Mouse (Mus musculus) myocyte (in vitro differentiated cells): ENCODE results near the gene Saxo1. TPM values are rescaled to one million over a fixed set of nuclear protein-coding genes. Genes with fewer than 3 reads are reported as not detected.

Experiments used
- H3K27me3 ChIP-seq: one replicate; pipeline ENCODE4 v1.6.1; 2011; ENCODE audit not compliant: control insufficient read depth, insufficient read depth, insufficient read length
- H3K36me3 ChIP-seq: one replicate; pipeline ENCODE4 v1.6.1; 2011; ENCODE audit not compliant: control insufficient read depth, insufficient read depth
- H3K4me2 ChIP-seq: one replicate; pipeline ENCODE4 v1.6.1; 2011; ENCODE audit warnings: low read depth, control low read depth
- H3K4me3 ChIP-seq: one replicate; pipeline ENCODE4 v1.5.1; 2011; ENCODE audit warnings: mild to moderate bottlenecking, control low read depth, moderate library complexity
- H3K79me2 ChIP-seq: one replicate; pipeline ENCODE4 v1.6.1; 2011; ENCODE audit not compliant: control insufficient read depth, insufficient read depth
- H3ac ChIP-seq: one replicate; pipeline ENCODE4 v1.6.1; 2011; ENCODE audit not compliant: control insufficient read depth, insufficient read length
- CEBPB ChIP-seq: IDR thresholded peaks from 2 replicates; pipeline ENCODE4 v1.6.1; 2011; ENCODE audit warnings: mild to moderate bottlenecking, moderate library complexity; ENCODE audit not compliant: poor library complexity, insufficient read depth, severe bottlenecking
- E2F4 ChIP-seq: IDR thresholded peaks from one replicate; pipeline ENCODE4 v1.6.1; 2011; ENCODE audit warnings: mild to moderate bottlenecking, control low read depth, moderate library complexity; ENCODE audit not compliant: insufficient read depth
- MAX ChIP-seq: IDR thresholded peaks from one replicate; pipeline ENCODE4 v1.6.1; 2011; ENCODE audit warnings: low read depth, mild to moderate bottlenecking, control low read depth
- MYOD1 ChIP-seq, 3 experiments: IDR thresholded peaks; one replicate each; pipeline ENCODE4 v1.6.1; 2011; ENCODE audit warnings: control low read depth in 2 of 3, low read depth in 2 of 3, mild to moderate bottlenecking in 2 of 3, moderate library complexity in 1 of 3; ENCODE audit not compliant: insufficient read length in 2 of 3, control insufficient read depth in 1 of 3
- MYOG ChIP-seq, 3 experiments: IDR thresholded peaks; one replicate each; pipeline ENCODE4 v1.6.1; 2011; ENCODE audit warnings: control low read depth in 2 of 3, low read depth in 2 of 3, mild to moderate bottlenecking in 2 of 3; ENCODE audit not compliant: insufficient read length in 2 of 3, control insufficient read depth in 1 of 3, insufficient read depth in 1 of 3
- POLR2A ChIP-seq: IDR thresholded peaks from one replicate; pipeline ENCODE4 v1.6.1; 2011; ENCODE audit warnings: low read depth, mild to moderate bottlenecking, control low read depth, moderate library complexity; ENCODE audit not compliant: insufficient read length
- POLR2AphosphoS2 ChIP-seq: IDR thresholded peaks from one replicate; pipeline ENCODE4 v1.6.1; 2011; ENCODE audit warnings: low read depth, control low read depth; ENCODE audit not compliant: insufficient read length
- REST ChIP-seq: IDR thresholded peaks from one replicate; pipeline ENCODE4 v1.6.1; 2011; ENCODE audit warnings: mild to moderate bottlenecking, control low read depth, moderate library complexity; ENCODE audit not compliant: insufficient read depth, insufficient read length
- SRF ChIP-seq: IDR thresholded peaks from one replicate; pipeline ENCODE4 v1.6.1; 2011; ENCODE audit warnings: low read depth; ENCODE audit not compliant: control insufficient read depth, insufficient read length
- TCF12 ChIP-seq: IDR thresholded peaks from one replicate; pipeline ENCODE4 v1.6.1; 2011; ENCODE audit warnings: mild to moderate bottlenecking, control low read depth; ENCODE audit not compliant: poor library complexity, insufficient read depth, severe bottlenecking
- TCF3 ChIP-seq: IDR thresholded peaks from one replicate; pipeline ENCODE4 v1.6.1; 2011; ENCODE audit warnings: low read depth, control low read depth; ENCODE audit not compliant: insufficient read length
- USF1 ChIP-seq: IDR thresholded peaks from one replicate; pipeline ENCODE4 v1.6.1; 2011; ENCODE audit warnings: low read depth, mild to moderate bottlenecking, control low read depth, moderate library complexity
- polyA plus RNA-seq: library from polyadenylated mRNA; unstranded; fragments of >200 nt; fragmentation: generic; extraction: Trizol; gene quantifications from one replicate; pipeline ENCODE4 v1.2.1, GENCODE M21; 2012; ENCODE audit warnings: missing spikeins

The Saxo1 gene
- polyA plus RNA-seq, 1 experiment: not detected

- Histone ChIP-seq H3K36me3 (no peaks in the 10 kb centered on the region), H3ac (no peak overlapping the region), H3K4me3 (no peak overlapping the region), H3K27me3 (peaks cover 3% of the 10 kb centered on the region), H3K79me2 (no peaks in the 10 kb centered on the region), H3K4me2 (no peak overlapping the region)
- TF ChIP-seq SRF: no peak
- TF ChIP-seq E2F4: no peak
- TF ChIP-seq MAX: no peak
- no peak for TF ChIP-seq POLR2A
- TF ChIP-seq USF1: no peak
- TF ChIP-seq MYOG (IDR thresholded peaks at IDR 0.05; ENCODE audit: control insufficient read depth in 1 of 3, insufficient read depth in 1 of 3, insufficient read length in 2 of 3, low read depth in 2 of 3): no peak
- no peak for TF ChIP-seq MYOD1 (IDR thresholded peaks at IDR 0.05; ENCODE audit: control insufficient read depth in 1 of 3, insufficient read length in 2 of 3, low read depth in 2 of 3)
- TF ChIP-seq TCF12: no peak
- no peak for TF ChIP-seq REST
- no peak for TF ChIP-seq POLR2AphosphoS2
- TF ChIP-seq TCF3: no peak
- no peak for TF ChIP-seq CEBPB
Observed at GRCm38 (mm10) chr4:86483013-86483615, 75.0 kb downstream of the Saxo1 start.

GRCm38 (mm10) chr4:86480891-86481290 is 77.2 kb downstream of the Saxo1 start:
- Histone ChIP-seq H3ac (no peak overlapping the region), H3K79me2 (no peaks in the 10 kb centered on the region), H3K36me3 (no peaks in the 10 kb centered on the region), H3K4me2 (no peak overlapping the region), H3K4me3 (no peak overlapping the region), H3K27me3 (peaks cover 3% of the 10 kb centered on the region)
- TF ChIP-seq TCF3 (no peak), SRF (no peak), POLR2A (no peak), TCF12 (no peak), POLR2AphosphoS2 (no peak), USF1 (no peak), MAX (no peak), MYOD1 (IDR thresholded peaks at IDR 0.05; ENCODE audit: control insufficient read depth in 1 of 3, insufficient read length in 2 of 3, low read depth in 2 of 3) (no peak), CEBPB (no peak), E2F4 (no peak), REST (no peak), MYOG (IDR thresholded peaks at IDR 0.05; ENCODE audit: control insufficient read depth in 1 of 3, insufficient read depth in 1 of 3, insufficient read length in 2 of 3, low read depth in 2 of 3) (no peak)

- H3K4me2 ChIP-seq: no peak overlapping the region
- no peaks in the 10 kb centered on the region for H3K27me3 ChIP-seq
- TF ChIP-seq USF1: no peak
- H3ac ChIP-seq: no peak overlapping the region
- H3K4me3 ChIP-seq: no peak overlapping the region
- H3K36me3 ChIP-seq: no peaks in the 10 kb centered on the region
- H3K79me2 ChIP-seq: no peaks in the 10 kb centered on the region
Observed at GRCm38 (mm10) chr4:86464808-86465207, 93.3 kb downstream of the Saxo1 start.

- no peak overlapping the region for H3ac ChIP-seq
- TF ChIP-seq REST (no peak), E2F4 (no peak), POLR2A (no peak), TCF3 (no peak), TCF12 (no peak), MYOD1 (IDR thresholded peaks at IDR 0.05; ENCODE audit: control insufficient read depth in 1 of 3, insufficient read length in 2 of 3, low read depth in 2 of 3) (no peak), MAX (no peak), SRF (no peak), USF1 (no peak), POLR2AphosphoS2 (no peak), CEBPB (no peak)
- H3K36me3 ChIP-seq: no peaks in the 10 kb centered on the region
- no peaks in the 10 kb centered on the region for H3K27me3 ChIP-seq
- H3K4me2 ChIP-seq: no peak overlapping the region
- no peaks in the 10 kb centered on the region for H3K79me2 ChIP-seq
- no peak overlapping the region for H3K4me3 ChIP-seq
Observed at GRCm38 (mm10) chr4:86450468-86450867, 107.7 kb downstream of the Saxo1 start.

- Histone ChIP-seq H3K4me2 (no peak overlapping the region), H3K27me3 (no peaks in the 10 kb centered on the region), H3ac (no peak overlapping the region), H3K4me3 (no peak overlapping the region), H3K36me3 (no peaks in the 10 kb centered on the region), H3K79me2 (no peaks in the 10 kb centered on the region)
- TF ChIP-seq MYOG (IDR thresholded peaks at IDR 0.05; ENCODE audit: control insufficient read depth in 1 of 3, insufficient read depth in 1 of 3, insufficient read length in 2 of 3, low read depth in 2 of 3) (no peak), TCF3 (no peak), SRF (no peak), REST (no peak), TCF12 (no peak), MYOD1 (IDR thresholded peaks at IDR 0.05; ENCODE audit: control insufficient read depth in 1 of 3, insufficient read length in 2 of 3, low read depth in 2 of 3) (no peak), POLR2AphosphoS2 (no peak), POLR2A (no peak), USF1 (no peak), MAX (no peak), E2F4 (no peak)
Observed at GRCm38 (mm10) chr4:86436336-86436735, 121.8 kb downstream of the Saxo1 start.
